Mouse (Mus musculus): ENCODE data around the gene Cacna1e.

The Cacna1e gene

DNA sequence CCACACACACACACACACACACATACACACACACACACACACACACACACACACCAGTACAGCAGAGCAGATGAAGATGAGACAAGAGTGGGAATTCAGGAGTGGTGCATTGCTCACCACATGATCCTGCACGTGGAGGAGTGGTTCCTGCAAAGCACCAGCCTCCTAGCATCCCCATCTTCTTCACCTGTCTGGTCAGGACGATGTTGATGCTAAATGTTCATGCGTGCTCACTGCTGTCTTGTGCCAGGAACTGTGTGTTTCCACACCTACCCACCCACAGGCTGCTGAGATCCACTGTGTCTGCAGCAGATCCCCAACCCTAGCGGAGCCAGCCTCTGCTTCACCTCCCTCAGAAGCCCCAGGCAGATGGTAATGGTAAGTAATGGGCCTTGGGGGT lies 95.8 kb downstream of the Cacna1e start:
- H3K9me3 ChIP-seq (ENCODE audit: low read length): no peaks in the 10 kb centered on the region
- no peaks in the 10 kb centered on the region for H3K36me3 ChIP-seq (ENCODE audit: insufficient read depth, low read length)
- no peak overlapping the region for H3K4me3 ChIP-seq (replicated peaks; ENCODE audit: low read length)
- peaks cover 27% of the 10 kb centered on the region for H3K4me1 ChIP-seq (replicated peaks; ENCODE audit: low read depth, low read length)
- no peak for TF ChIP-seq NANOG (IDR thresholded peaks at IDR 0.05; ENCODE audit: borderline replicate concordance, low read length)
- TF ChIP-seq CTCF (conservative IDR thresholded peaks at IDR 0.05; ENCODE audit: low read length): no peak
- no peak for TF ChIP-seq POU5F1 (IDR thresholded peaks at IDR 0.05; ENCODE audit: borderline replicate concordance, low read length)
- peaks cover 15% of the 10 kb centered on the region for H3K27me3 ChIP-seq (ENCODE audit: insufficient read depth, low read length)

DNA sequence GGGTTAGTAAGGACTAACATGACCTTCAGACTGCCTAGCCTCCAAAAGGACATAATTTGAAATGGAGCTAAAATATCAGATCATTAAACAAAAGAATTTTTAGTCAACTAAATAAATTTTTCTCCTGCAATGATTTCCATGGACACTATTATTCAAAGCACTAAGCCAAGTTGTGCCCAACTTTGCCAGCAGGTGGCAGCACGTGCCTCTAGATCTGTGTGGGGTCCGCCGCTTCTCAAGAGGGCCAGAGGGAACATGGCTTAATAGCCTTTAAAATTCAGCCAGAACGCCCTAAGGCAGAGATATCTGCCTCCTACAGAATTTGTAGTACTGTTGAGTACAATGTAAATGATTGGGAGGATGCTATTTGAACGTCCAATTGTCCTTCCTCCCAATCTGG lies 96.2 kb downstream of the Cacna1e start:
- Histone ChIP-seq H3K27me3 (ENCODE audit: insufficient read depth, low read length) (peaks cover 19% of the 10 kb centered on the region), H3K36me3 (ENCODE audit: insufficient read depth, low read length) (no peaks in the 10 kb centered on the region), H3K4me3 (replicated peaks; ENCODE audit: low read length) (no peak overlapping the region), H3K9me3 (ENCODE audit: low read length) (no peaks in the 10 kb centered on the region), H3K4me1 (replicated peaks; ENCODE audit: low read depth, low read length) (peaks cover 27% of the 10 kb centered on the region)
- TF ChIP-seq POU5F1 (IDR thresholded peaks at IDR 0.05; ENCODE audit: borderline replicate concordance, low read length) (no peak), CTCF (conservative IDR thresholded peaks at IDR 0.05; ENCODE audit: low read length) (peak; percentile 67), NANOG (IDR thresholded peaks at IDR 0.05; ENCODE audit: borderline replicate concordance, low read length) (no peak)

DNA sequence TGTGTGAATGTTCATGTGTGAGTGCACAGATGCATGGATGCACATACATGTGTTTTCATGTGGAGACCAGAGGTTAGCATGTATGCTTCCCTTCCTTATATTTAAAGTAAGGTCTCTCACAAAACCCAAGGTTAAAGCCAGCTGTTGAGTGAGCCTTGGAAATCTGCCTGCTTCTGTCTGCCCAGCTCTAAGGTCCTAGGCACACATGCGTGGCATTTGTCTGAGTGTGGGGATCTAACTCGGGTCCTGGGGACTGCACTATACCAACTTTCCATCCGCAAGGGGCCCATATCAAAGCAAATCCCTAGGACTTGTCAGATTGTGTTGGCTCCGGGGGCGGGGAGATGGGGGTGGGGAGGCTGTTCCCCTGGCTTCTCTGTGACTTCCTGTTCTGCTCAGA lies 96.9 kb downstream of the Cacna1e start:
- peaks cover 27% of the 10 kb centered on the region for H3K4me1 ChIP-seq (replicated peaks; ENCODE audit: low read depth, low read length)
- H3K36me3 ChIP-seq (ENCODE audit: insufficient read depth, low read length): no peaks in the 10 kb centered on the region
- TF ChIP-seq NANOG (IDR thresholded peaks at IDR 0.05; ENCODE audit: borderline replicate concordance, low read length) (no peak), CTCF (conservative IDR thresholded peaks at IDR 0.05; ENCODE audit: low read length) (no peak), POU5F1 (IDR thresholded peaks at IDR 0.05; ENCODE audit: borderline replicate concordance, low read length) (no peak)
- no peak overlapping the region for H3K4me3 ChIP-seq (replicated peaks; ENCODE audit: low read length)
- peaks cover 20% of the 10 kb centered on the region for H3K27me3 ChIP-seq (ENCODE audit: insufficient read depth, low read length)
- H3K9me3 ChIP-seq (ENCODE audit: low read length): no peaks in the 10 kb centered on the region

DNA sequence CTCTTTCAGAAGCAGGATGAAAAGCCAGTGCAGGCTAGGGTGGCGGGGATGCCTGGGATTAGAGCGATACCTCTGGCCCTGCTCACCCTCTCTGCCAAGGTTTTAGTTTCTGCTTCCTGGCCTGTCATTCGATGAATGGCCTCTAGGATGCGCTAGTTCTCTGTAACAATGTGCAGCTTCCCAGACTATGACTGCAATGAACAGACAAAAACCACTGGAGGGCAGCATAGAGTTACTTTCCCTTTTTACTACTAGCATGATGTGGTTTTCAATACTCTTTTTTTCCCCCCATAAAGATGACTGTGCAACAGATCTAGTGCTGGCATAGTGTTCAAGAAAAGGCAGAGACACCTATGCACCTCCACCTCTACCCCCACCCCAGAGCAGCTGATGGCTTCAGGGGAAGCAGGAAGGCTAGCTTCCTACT lies 98.0 kb downstream of the Cacna1e start:
- peaks cover 20% of the 10 kb centered on the region for H3K27me3 ChIP-seq (ENCODE audit: insufficient read depth, low read length)
- no peaks in the 10 kb centered on the region for H3K36me3 ChIP-seq (ENCODE audit: insufficient read depth, low read length)
- H3K4me1 ChIP-seq (replicated peaks; ENCODE audit: low read depth, low read length): peaks cover 17% of the 10 kb centered on the region
- TF ChIP-seq CTCF (conservative IDR thresholded peaks at IDR 0.05; ENCODE audit: low read length): peak; percentile 90
- no peak for TF ChIP-seq NANOG (IDR thresholded peaks at IDR 0.05; ENCODE audit: borderline replicate concordance, low read length)
- no peaks in the 10 kb centered on the region for H3K9me3 ChIP-seq (ENCODE audit: low read length)
- no peak overlapping the region for H3K4me3 ChIP-seq (replicated peaks; ENCODE audit: low read length)

DNA sequence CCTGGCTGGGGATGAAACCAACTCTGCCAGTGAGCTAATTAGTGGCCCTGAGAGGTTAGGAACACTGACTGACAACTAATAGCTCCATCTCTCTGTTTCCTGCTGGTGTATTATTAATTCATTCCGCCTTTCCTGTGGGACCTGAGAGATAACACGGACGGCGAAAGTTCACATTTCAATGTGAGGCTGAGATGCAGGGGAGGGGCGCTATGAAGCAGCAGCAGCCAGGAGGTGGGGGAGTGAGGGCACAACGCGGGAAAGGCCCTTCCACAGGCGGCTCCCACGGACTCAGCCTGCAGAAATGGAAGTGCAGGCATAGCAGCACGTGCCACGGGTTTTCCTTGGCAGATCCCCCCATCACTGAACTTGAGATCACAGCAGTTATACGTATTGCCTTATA lies 99.4 kb downstream of the Cacna1e start:
- no peaks in the 10 kb centered on the region for H3K36me3 ChIP-seq (ENCODE audit: insufficient read depth, low read length)
- TF ChIP-seq CTCF (conservative IDR thresholded peaks at IDR 0.05; ENCODE audit: low read length): no peak
- TF ChIP-seq POU5F1 (IDR thresholded peaks at IDR 0.05; ENCODE audit: borderline replicate concordance, low read length): no peak
- no peak for TF ChIP-seq NANOG (IDR thresholded peaks at IDR 0.05; ENCODE audit: borderline replicate concordance, low read length)
- no peak overlapping the region for H3K4me3 ChIP-seq (replicated peaks; ENCODE audit: low read length)
- peaks cover 17% of the 10 kb centered on the region for H3K4me1 ChIP-seq (replicated peaks; ENCODE audit: low read depth, low read length)
- H3K9me3 ChIP-seq (ENCODE audit: low read length): no peaks in the 10 kb centered on the region
- H3K27me3 ChIP-seq (ENCODE audit: insufficient read depth, low read length): peaks cover 20% of the 10 kb centered on the region

DNA sequence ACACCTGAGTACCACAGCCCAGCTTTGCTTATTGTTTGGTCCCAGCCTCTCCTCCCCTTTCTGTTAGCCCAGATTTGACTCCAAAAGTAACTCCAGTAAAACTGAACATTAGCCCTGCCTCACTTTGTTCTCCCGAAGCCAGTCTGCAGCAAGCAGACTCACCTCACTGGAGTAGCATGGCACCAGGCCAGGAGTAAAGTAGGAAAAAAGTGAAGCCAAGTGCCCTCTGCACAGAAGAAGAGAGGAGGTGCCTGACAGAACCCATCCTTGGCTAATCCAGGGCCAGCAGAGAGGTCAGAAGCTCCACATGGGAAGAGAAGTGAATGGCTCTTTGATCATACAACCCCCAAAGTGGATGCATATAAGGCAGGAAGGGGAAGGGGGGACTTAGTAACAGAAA lies 100.8 kb downstream of the Cacna1e start:
- H3K36me3 ChIP-seq (ENCODE audit: insufficient read depth, low read length): no peaks in the 10 kb centered on the region
- H3K27me3 ChIP-seq (ENCODE audit: insufficient read depth, low read length): peaks cover 16% of the 10 kb centered on the region
- H3K4me3 ChIP-seq (replicated peaks; ENCODE audit: low read length): no peak overlapping the region
- no peaks in the 10 kb centered on the region for H3K9me3 ChIP-seq (ENCODE audit: low read length)
- no peak for TF ChIP-seq CTCF (conservative IDR thresholded peaks at IDR 0.05; ENCODE audit: low read length)
- TF ChIP-seq POU5F1 (IDR thresholded peaks at IDR 0.05; ENCODE audit: borderline replicate concordance, low read length): no peak
- no peak for TF ChIP-seq NANOG (IDR thresholded peaks at IDR 0.05; ENCODE audit: borderline replicate concordance, low read length)
- H3K4me1 ChIP-seq (replicated peaks; ENCODE audit: low read depth, low read length): peaks cover 17% of the 10 kb centered on the region

DNA sequence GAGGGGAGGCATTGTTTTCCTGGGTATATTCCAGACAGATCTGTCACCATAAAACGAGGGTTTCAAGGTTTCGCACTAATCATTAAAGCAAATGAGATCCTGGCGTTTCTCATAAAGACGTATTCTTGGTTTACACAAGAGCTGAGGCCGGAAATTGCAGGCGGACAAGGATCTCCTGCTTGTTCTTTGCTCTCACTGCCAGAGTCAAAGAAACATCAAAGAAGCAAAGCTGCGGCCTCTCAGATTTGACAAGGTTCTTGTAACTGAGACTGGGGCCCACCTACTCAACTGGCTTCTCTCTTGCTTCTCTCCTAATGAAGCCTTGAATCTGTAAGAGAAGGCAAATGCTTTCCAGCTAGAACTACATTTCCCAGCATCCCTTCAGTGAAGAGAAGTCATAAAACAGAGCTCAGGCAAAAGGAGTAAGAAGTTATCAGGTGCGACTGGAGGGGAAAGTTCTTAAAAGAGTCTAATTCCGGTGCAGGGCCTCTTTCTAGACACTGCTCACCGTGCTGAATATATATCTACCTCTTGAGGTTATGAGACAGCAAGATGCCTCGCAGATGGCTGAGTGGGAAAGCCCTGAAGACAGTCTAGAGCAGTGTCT lies 104.3 kb downstream of the Cacna1e start:
- peaks cover 8% of the 10 kb centered on the region for H3K4me1 ChIP-seq (replicated peaks; ENCODE audit: low read depth, low read length)
- H3K9me3 ChIP-seq (ENCODE audit: low read length): no peaks in the 10 kb centered on the region
- H3K27me3 ChIP-seq (ENCODE audit: insufficient read depth, low read length): peaks cover 9% of the 10 kb centered on the region; the same call in 1 of the 2 replicates
- H3K4me3 ChIP-seq (replicated peaks; ENCODE audit: low read length): no peak overlapping the region
- no peaks in the 10 kb centered on the region for H3K36me3 ChIP-seq (ENCODE audit: insufficient read depth, low read length)
- TF ChIP-seq NANOG (IDR thresholded peaks at IDR 0.05; ENCODE audit: borderline replicate concordance, low read length) (no peak), CTCF (conservative IDR thresholded peaks at IDR 0.05; ENCODE audit: low read length) (no peak), POU5F1 (IDR thresholded peaks at IDR 0.05; ENCODE audit: borderline replicate concordance, low read length) (no peak)

DNA sequence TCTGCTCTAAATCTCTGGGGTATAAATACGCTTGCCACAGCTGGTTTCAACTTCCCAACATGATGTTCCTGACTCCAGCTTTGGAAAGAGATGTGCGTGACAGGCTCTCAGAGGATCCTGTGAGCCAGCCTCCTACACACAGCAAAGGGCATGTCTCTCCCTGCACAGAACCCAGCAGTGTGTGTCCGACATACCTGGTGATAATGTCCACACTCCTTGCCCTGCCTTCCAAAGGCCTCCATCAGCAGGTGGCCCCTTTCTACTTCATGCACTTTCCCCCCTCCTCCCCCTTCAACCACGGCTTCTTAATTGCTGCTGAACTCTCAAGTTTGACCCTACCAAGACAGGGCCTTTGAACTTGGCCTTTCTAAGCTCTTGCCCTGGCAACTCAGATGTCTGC lies 108.0 kb downstream of the Cacna1e start:
- Histone ChIP-seq H3K4me1 (replicated peaks; ENCODE audit: low read depth, low read length) (no peaks in the 10 kb centered on the region), H3K27me3 (ENCODE audit: insufficient read depth, low read length) (no peaks in the 10 kb centered on the region), H3K9me3 (ENCODE audit: low read length) (peaks cover 10% of the 10 kb centered on the region), H3K36me3 (ENCODE audit: insufficient read depth, low read length) (no peaks in the 10 kb centered on the region), H3K4me3 (replicated peaks; ENCODE audit: low read length) (no peak overlapping the region)
- TF ChIP-seq CTCF (conservative IDR thresholded peaks at IDR 0.05; ENCODE audit: low read length): no peak
- no peak for TF ChIP-seq NANOG (IDR thresholded peaks at IDR 0.05; ENCODE audit: borderline replicate concordance, low read length)
- no peak for TF ChIP-seq POU5F1 (IDR thresholded peaks at IDR 0.05; ENCODE audit: borderline replicate concordance, low read length)

DNA sequence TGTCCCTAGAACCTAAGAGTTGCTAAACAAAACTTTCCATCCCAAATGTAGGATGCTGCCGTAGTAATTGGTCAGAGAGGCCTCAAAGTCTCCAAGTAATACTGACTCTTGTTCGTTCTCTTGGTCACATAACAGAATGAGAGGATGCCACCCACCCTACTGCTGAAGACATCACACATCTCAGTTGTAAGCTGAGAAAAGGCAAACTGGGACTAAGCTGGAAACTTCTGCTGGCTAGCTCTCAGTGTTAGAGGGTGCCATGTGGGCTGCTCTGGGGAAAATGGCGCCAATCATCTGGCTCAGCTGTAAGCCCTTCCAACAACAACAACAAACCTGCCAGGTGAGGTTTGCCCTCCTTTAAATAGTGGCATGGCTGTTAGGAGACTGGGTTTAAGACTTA lies 109.8 kb downstream of the Cacna1e start:
- TF ChIP-seq POU5F1 (IDR thresholded peaks at IDR 0.05; ENCODE audit: borderline replicate concordance, low read length) (no peak), CTCF (conservative IDR thresholded peaks at IDR 0.05; ENCODE audit: low read length) (no peak), NANOG (IDR thresholded peaks at IDR 0.05; ENCODE audit: borderline replicate concordance, low read length) (no peak)
- no peak overlapping the region for H3K4me3 ChIP-seq (replicated peaks; ENCODE audit: low read length)
- no peaks in the 10 kb centered on the region for H3K36me3 ChIP-seq (ENCODE audit: insufficient read depth, low read length)
- no peaks in the 10 kb centered on the region for H3K27me3 ChIP-seq (ENCODE audit: insufficient read depth, low read length)
- peaks cover 6% of the 10 kb centered on the region; the same call in 1 of the 2 replicates for H3K4me1 ChIP-seq (replicated peaks; ENCODE audit: low read depth, low read length)
- peaks cover 10% of the 10 kb centered on the region for H3K9me3 ChIP-seq (ENCODE audit: low read length)
